Mouse (Mus musculus): ENCODE data around the gene Tab1.
"Not testable (repeated sequence)": the region's sequence is repeated elsewhere in the genome, so short reads cannot be mapped to it uniquely, and the experiment has no call there.

Tab1 gene

DNA sequence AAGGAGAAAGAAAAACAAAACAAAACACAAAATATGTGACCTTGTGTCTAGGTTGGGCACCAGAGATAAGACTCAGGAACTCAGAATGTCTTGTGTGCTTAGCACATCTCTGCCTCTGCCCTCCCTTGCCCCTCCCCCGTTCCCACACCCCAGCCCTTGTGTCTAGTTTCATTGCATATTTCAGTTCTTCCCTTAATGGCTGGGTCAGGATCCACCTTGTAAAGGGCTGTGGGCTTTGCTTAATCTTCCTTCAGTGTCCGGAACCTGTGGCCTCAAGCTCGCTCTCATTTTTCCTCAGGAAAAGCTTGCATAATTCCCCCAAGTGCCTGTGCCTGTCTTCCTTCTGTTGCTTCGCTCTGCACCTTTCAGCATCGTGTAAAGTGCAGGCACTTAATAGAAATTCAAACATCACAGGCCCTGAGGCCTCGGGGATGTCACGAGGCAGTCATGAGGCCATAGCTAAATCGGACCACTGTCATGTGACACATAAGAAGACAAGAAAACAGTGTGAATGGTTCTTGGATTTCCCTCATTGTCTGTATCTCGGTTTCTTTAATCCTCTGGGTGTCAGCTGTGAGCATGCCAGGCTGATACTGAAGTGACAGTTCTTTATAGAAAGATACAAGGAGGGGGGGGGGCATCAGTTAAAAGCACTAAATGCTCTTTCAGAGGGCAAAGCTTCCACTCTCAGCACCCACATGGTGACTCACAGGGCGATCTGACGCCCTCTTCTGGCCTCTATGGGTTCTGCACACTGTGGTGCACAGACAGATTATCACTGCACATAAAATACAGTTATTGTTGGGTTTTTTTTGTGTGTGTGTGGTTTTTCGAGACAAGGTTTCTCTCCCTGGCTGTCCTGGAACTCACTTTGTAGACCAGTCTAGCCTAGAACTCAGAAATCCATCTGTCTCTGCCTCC is 27.2 kb upstream of the Tab1 start:
- no peak for DNase-seq (ENCODE audit: low spot score)

DNA sequence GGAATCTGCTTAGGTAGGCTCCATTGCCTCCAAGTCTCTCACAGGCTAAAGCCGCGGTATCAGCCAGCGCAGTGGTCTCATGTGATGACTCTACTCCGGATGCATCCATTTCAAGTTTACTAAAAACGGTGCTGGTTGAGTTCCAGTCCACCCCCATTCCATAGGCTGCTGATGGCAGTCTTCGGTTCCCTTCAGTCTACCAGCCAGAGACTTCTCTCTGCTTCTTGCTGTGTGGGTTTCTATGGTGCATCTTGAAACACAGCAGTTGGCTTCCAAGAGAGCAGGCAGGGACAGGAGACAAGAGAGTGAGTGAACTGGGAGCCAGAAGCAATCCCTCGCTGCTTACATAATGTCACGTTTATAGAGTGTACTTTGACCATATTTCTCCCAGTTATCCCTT is 25.8 kb upstream of the Tab1 start:
- no peak for DNase-seq (ENCODE audit: low spot score)

DNA sequence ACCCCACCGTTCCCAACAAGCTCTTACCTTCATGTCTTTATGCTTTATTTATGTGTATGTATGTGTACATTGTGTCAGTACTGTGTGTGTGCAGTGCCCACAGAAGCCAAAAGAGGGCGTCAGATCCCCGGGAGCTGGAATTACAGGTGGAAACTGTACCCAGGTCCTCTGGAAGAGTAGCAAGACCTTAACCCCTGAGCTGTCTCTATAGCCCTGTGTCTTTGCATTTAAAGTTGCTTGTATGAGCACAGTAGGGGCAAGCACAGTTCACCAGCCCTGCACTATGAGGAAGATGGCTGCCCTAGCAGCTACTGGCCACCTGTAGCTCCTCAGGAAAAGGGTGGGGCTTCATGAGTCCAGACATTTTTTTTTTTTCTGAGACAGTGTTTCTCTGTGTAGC is 25.4 kb upstream of the Tab1 start:
- no peak for DNase-seq (ENCODE audit: low spot score)

DNA sequence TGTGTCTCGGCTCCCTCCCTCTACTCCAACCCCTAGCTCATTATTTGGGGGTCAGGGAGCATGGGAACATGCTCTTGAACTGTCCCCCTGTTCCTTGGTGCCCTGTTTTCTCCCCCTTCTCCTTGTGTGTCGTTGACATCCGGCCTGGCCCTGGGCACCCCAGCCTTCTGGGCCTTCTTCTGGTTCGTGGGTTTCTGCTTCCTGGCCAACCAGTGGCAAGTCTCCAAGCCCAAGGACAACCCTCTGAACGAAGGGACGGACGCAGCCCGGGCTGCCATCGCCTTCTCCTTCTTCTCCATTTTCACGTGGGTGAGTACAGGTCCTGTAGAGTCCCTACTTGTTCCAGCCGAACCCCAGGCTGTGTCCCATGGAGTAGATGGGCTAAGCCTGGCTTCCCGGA is 21.5 kb upstream of the Tab1 start:
- DNase-seq (ENCODE audit: low spot score), result no peak

DNA sequence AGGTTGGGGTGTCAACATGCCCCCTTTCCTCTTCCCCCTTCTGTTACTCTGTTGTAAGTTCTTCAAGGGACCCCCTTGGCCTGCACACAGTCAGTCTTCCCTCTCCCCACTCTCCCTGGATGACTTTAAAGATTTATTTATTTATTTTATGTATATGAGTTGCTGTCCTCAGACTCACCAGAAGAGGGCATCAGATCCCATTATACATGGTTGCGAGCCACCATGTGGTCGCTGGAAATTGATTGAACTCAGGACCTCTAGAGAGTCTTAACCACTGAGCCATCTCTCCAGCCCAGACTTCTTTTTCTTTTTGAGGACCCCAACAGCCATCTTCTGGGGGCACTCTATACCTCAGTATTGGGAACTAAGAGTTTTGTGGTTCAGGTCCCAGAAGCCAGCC is 20.4 kb upstream of the Tab1 start:
- DNase-seq (ENCODE audit: low spot score), result no peak

DNA sequence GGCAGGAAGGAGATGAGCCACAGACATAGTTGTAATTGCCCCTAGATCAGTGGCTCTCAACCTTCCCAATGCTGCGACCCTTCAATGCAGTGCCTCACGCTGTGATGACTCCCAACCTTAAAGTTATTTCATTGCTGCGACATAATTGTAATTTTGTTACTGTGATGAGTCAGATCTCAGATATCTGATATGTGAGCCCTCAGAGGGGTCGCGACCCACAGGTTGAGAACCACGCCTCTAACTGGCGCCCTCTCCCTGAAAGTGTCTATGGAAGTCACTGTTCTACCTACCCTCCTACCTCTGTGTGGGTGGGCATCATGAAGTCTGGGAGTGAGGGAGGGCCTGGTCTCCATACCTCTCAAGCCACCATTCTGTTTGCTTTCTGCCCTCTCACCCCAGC is 18.5 kb upstream of the Tab1 start:
- no peak for DNase-seq (ENCODE audit: low spot score)

DNA sequence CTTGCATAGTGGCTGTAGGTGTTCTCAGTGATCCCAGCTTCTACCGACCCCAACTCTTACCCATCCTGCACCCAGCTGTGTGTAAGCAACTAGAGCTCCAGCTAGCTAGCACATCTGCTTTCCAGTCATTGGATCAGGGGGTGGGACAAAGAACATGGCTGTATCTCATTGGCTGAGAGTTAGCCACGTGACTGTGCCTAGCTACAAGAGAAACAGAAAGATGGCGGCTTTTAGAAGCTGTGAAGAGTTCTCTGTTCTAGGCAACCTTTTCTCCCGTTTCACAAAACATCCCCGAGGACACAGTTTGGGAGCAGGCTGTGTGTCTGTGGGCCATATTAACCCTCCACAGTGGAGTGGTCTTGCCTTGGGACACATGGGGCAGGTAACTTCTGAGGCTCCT is 17.7 kb upstream of the Tab1 start:
- DNase-seq (ENCODE audit: low spot score), result peak; percentile 85

DNA sequence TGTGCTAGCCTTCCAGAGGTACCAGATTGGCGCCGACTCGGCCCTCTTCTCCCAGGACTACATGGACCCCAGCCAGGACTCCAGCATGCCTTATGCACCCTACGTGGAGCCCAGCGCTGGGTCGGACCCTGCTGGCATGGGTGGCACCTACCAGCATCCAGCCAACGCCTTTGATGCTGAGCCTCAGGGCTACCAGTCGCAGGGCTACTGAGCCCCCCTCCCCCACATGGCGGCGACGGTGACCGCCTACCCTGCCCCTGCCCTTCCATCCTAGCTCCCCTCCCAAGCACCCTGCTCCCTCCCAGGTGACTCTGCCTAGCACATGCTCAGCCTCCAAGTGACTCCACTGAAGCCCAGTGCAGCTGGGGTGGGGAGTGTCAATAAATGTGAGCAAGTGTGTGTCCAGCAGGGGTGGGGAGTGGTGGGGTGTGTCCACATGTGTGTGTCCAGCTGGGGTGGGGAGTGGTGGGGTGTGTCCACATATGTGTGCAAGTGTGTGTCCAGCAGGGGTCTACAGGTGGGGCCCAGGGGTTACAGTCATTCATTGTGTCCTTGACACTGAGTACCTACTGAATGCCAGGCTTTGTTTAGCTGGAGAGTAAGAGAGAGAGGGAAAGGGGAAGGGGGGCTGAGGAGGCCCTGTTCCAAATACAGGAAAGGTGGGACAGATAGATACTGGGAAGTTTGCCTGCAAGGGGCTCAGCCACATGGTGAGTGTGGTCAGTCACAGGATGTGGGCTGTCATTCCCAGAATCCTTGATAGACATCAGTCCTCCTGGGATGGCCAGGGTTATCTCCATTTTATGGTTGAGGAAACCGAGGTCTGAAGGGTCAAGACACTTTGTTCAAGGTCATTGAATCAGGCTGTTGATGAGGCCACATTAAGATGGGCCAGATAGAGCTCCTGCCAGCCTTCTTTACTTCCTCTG is 16.8 kb upstream of the Tab1 start:
- no peak for DNase-seq (ENCODE audit: low spot score)

DNA sequence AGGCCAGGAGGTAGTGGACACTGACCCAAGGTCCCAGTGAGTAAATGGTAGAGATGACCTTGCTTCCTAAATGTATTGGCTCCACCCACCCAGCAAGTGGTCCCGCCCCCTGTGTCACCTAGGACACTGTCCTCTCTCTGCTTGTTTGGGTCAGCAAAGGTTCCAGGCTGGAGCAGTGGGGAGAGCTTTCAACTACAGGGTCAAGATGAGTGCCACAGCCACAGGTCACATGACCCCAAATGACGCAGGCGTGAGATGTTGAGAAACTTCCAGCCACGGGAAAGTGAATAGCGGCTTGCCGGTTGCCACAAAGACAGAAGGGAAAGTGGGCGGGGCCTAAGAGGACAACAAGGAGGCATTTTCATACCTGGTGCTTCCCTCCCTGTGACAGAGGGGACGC is 15.8 kb upstream of the Tab1 start:
- DNase-seq (ENCODE audit: low spot score), result no peak

DNA sequence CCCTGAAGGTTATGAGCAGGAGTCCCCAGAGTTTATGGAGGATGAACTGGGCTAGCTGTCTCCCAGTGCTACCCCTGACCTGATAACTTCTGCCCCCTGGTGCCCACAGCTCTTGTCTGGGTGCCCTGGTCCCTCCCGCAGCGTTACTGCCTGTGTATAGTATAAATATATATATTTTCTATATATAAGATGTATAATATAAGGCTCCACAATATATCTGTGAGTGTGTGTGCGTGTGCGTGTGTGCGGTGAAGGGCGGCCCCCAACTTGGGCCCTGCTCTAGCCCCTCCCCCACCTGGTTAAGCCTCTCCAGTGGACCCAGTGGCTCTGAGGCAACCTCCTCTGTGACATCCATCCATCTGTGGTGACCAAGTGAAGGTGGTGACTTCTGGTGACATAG is 13.9 kb upstream of the Tab1 start:
- no peak for DNase-seq (ENCODE audit: low spot score)

DNA sequence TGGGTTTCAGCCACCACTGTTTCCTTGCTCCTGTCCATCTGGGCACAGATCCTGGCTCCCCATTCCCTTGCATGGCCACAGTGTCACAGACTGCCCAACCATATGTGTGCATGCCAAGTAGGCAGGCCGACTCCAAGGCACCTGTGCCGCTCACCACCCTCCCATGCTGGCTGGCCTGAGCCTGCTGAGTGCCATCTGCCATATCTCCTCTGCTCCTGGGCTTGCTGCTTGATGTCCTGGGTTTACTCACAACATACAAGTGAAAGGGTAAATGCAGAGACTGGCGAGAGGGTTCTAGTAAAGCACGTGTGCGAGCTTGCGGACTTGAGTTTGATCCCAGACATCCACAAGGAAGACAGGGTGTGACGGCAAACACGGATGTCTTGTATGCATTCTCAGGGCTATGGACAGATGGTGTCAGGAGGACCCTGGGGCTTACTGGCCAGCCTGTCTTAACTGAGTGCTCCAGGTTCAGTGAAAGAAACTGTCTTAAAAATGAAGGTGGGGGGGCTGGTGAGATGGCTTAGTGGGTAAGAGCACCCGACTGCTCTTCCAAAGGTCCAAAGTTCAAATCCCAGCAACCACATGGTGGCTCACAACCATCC is 11.1 kb upstream of the Tab1 start:
- no peak for DNase-seq (ENCODE audit: low spot score)

DNA sequence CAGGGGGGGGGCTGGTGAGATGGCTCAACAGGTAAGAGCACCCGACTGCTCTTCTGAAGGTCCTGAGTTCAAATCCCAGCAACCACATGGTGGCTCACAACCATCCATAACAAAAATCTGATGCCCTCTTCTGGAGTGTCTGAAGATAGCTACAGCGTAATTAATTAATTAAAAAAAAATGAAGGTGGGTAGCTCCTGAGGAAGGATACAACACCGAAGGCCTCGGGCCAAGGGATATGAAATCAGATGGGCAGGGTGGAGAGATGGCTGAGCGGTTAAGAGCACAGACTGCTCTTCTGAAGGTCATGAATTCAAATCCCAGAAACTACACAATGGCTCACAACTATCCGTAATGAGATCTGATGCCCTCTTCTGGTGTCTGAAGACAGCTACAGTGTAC is 10.5 kb upstream of the Tab1 start:
- not testable (repeated sequence) for DNase-seq (ENCODE audit: low spot score)

DNA sequence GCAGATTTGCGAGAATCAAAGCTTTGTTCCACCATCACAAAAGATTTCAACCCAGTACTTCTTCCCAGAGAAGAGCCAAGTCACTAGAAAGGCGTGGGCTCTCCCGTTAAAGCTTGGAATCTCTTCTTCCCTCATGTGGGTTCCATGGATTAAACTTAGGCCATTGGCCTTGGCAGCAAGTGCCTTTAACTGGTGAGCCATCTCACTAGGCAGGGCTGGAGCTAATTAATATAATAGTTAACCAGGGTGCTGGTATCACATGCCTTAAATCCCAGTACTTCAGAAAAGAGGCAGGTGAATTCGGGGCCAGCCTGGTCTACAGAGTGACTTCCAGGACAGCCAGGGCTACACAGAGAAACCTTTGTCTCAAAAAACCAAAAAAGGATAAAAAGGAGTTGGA is 8.3 kb upstream of the Tab1 start:
- no peak for DNase-seq (ENCODE audit: low spot score)

DNA sequence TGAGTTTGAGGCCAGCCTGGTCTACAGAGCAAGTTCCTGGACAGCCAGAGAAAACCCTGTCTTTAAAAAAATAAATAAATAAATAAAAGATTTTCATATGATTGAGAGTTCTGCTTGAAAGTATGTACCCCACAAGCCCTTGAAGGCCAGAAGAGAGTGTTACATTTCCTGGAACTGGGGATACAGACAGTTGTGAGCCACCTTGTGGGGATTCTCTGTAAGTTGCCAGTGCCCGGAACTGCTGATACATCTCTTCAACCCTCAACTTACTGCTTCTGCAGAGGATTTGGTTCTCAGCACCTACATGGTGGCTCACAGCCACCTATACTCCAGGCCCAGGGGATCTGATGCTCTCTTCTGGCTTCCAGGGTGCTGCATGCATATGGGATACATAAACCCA is 5.7 kb upstream of the Tab1 start:
- no peak for DNase-seq (ENCODE audit: low spot score)

DNA sequence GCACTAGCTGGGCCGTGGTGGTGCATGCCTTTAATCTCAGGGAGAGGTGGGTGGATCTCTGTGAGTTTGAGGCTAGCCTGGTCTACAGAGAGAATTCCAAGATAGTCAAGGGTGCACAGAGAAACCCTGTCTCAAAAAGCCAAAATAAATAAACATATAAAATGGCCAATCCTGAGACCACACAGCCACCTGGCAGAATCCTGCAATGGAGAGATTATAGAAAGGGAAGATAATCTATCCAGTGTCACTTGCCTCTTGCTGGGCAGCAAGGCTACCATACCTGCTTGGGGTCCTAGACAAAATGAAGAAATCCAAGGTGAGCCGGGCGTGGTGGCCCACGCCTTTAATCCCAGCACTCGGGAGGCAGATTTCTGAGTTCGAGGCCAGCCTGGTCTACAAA is 2.9 kb upstream of the Tab1 start:
- DNase-seq (ENCODE audit: low spot score), result no peak

DNA sequence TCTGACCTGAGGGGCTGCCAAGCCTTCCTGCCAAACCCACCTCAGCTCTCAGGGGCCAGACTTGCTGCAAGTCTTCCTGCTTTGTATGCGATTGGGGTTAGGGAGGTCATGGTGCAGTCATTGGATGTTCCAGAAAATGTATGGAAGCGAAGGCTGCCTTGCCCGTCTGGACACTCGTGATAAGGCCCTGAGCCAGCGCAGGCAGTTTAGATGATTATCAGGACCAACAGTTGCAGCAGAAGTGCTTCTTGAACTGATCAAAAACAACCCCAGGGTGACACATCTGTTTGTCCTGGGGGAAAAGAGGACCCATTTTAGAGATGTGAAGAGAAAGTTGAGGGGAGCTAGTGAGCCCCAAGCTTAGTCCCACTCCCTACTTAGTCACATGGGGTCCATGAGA is 2.2 kb upstream of the Tab1 start:
- no peak for DNase-seq (ENCODE audit: low spot score)

DNA sequence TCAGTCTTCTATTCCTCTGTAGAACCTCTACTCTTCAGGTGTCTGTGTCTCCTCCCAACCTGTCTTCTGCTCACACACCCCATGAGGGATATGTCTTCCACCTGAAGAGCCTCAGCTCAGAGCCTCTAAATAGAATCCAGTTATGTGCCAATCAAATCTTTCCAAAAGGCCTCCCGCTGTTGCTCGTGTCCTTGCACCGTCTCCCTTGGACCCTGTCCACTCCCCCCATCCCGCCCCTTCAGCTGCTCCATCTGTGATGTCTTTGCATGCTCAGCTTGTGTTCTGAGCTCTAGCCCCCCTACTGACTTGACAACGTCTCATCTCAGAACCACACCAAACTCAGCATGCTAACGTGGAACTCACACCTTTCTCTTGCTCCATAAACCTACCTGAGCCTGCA is 1.5 kb upstream of the Tab1 start:
- DNase-seq (ENCODE audit: low spot score), result no peak

DNA sequence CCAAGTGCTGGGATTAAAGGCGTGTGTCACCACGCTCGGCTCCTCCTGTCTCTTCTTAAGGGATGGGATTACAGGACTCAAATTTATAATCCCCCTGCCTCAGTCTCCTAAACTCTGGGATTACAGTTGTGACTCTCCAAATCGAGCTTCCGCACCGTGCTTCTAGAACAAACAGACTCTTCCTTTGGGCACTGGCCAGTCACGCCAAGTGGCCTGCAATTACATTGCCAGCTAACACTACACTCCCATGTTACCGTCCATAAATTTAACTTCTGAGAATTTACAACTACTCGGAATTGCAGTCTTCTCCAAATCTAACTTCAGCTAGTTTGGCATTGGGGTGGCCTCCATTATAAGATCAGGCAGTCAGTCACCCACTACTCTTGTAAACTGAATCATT is 475 bp upstream of the Tab1 start:
- DNase-seq (ENCODE audit: low spot score), result no peak

DNA sequence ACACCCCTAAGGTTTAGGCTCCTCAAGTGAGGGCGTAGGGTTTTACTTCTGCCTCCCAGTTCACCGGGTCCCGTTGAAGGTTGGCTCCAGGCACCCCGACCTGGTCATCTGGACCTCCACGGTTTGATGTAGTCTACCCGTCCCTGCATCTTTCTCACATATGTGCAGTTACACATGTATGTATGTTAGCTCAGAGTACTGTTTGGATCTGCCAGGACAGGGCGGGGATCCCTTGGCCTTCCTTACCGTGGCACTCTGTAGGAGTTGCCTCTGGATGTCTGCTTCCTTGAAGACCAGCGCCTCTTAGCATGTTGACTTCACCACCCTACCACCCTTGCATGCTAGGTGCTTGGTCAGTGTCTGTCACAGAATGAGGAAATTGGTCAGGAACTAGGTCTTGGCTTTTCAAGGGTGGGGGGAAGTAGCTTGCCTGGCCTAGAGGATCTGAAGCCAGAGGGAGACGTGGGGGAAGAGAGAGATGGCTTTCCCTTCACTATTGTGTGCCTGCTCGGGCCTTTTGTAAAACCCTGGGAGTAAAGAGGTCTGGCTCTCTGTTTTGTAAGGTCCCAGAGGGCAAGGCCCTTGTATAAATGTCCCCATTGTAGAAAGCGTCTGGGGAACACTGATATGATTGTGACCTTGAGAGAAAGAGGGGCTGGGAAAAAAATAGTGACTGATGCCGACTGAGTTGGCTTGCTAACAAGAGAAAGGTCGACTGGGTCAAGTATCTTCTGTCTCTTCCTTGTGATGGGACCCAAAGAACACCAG is 939 bp downstream of the Tab1 start:
- DNase-seq (ENCODE audit: low spot score), result no peak

DNA sequence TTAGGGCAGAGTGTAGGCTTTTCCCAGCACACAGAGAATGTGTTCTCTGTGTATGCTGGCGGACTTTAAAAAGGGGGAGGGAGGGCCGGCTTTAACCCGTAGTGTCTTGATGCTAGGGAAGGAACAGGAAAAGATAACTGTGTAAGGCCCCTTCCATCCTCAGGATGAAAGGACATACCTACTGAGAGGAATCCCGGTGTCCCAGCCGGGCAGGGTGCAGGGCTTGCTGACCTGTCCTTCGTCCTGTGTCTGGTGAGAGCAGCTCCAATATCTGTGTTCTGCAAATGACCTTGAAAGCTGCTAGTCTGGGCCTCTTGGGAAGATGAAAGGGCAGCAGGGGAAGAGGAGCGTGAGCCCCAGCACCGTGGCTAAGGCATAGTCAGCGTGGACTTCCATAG is 1.5 kb downstream of the Tab1 start:
- DNase-seq (ENCODE audit: low spot score), result no peak

DNA sequence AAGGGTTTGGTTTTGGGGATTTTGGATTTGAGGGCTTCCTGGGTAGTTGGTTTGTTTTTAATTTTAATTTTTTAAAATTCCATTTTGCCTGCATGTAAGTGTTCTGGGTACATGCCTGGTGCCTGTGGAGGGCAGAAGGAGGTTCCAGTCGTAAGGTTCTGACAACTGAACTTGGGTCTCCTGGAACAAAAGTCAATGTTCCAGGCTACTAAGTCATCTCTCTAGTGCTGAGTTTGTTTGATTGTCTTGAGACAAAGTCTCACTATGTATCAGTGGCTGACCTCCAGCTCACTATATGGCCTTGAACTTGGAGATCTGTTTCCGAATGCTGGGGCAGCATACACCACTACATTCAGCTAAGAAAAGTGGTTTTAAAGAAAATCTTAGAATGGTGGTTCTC is 2.6 kb downstream of the Tab1 start:
- no peak for DNase-seq (ENCODE audit: low spot score)

DNA sequence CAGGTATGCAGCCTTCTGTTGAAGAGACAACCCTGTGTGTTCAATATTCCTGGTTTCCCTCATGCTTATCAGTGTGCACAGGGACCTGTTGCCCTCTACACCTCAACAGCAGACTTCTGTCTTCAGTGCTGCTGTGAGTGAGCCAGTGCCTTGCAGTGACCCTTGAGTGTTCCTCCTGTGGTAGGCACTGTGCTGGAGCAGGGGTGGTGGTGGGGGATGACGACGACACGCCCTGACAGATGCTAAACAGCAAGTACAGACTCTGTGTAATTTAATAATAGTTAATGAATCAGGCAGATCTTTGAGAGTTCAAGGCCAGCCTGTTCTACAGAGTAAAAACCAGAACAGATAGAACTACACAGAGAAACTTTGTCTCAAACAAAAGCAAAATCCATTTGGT is 3.7 kb downstream of the Tab1 start:
- DNase-seq (ENCODE audit: low spot score), result no peak
